Mouse (Mus musculus) G1E (cell line): ENCODE data around the gene Ccr7. TPM values are rescaled to one million over a fixed set of nuclear protein-coding genes. Genes with fewer than 3 reads are reported as not detected.

Experiments used
- ATAC-seq: 2 replicates; pipeline ENCODE4 v1.8.0; 2016; ENCODE audit warnings: mild to moderate bottlenecking; ENCODE audit not compliant: insufficient number of reproducible peaks, poor library complexity, low FRiP score, severe bottlenecking; ENCODE audit errors: extremely low read depth
- DNase-seq: peaks from one replicate; pipeline ENCODE4 v3.0.0; 2012; ENCODE audit warnings: low spot score
- H3K27me3 ChIP-seq: 2 replicates; pipeline ENCODE4 v1.6.1; 2012; ENCODE audit warnings: mild to moderate bottlenecking, low read length, inconsistent platforms; ENCODE audit not compliant: insufficient read depth
- H3K36me3 ChIP-seq: replicated peaks from 2 replicates; pipeline ENCODE3; 2012; ENCODE audit warnings: mild to moderate bottlenecking, inconsistent platforms
- H3K4me1 ChIP-seq: 2 replicates; pipeline ENCODE4 v1.6.1; 2012; ENCODE audit warnings: low read depth, low read length, inconsistent platforms, mixed read lengths; ENCODE audit not compliant: insufficient read depth
- H3K4me3 ChIP-seq: 2 replicates; pipeline ENCODE4 v1.5.1; 2012; ENCODE audit warnings: low read depth, mild to moderate bottlenecking, inconsistent platforms, low read length, moderate library complexity, mixed read lengths
- H3K9me3 ChIP-seq: replicated peaks from 2 replicates; pipeline ENCODE4 v1.6.1; 2012; ENCODE audit warnings: inconsistent platforms
- CTCF ChIP-seq: IDR thresholded peaks from 2 replicates; pipeline ENCODE4 v1.5.1; 2012; ENCODE audit warnings: low read depth, low read length, inconsistent platforms, mixed read lengths
- GATA1 ChIP-seq: IDR thresholded peaks from 2 replicates; pipeline ENCODE4 v1.6.1; 2012; ENCODE audit warnings: borderline replicate concordance, low read length, inconsistent platforms, mixed read lengths
- GATA2 ChIP-seq: IDR thresholded peaks from 2 replicates; pipeline ENCODE4 v1.6.1; 2012; ENCODE audit warnings: low read depth, low read length, inconsistent platforms, borderline replicate concordance
- POLR2AphosphoS5 ChIP-seq: IDR thresholded peaks from 2 replicates; pipeline ENCODE4 v1.6.1; 2012; ENCODE audit warnings: low read depth, low read length, inconsistent platforms; ENCODE audit not compliant: insufficient replicate concordance
- TAL1 ChIP-seq: conservative IDR thresholded peaks from 2 replicates; pipeline ENCODE4 v1.6.1; 2012; ENCODE audit warnings: low read depth, low read length, inconsistent platforms, mixed read lengths
- polyA plus RNA-seq: library from polyadenylated mRNA; stranded (reverse); fragments of >175 nt; gene quantifications from 2 replicates; pipeline ENCODE4 v1.2.3, GENCODE M21; 2012
- total RNA-seq, 2 experiments: library from RNA; stranded (forward) in 1 of 2; stranded (reverse) in 1 of 2; fragments of 200-1000 nt in 1 of 2; fragments of >200 nt in 1 of 2; fragmentation: Nextera tagmentation in 1 of 2; gene quantifications; 2 replicates each; pipeline ENCODE4 v1.2.3; 2014 to 2017

The Ccr7 gene
- total and polyA plus RNA-seq, 3 experiments: 0.11 TPM; not detected in 2

GRCm38 (mm10) chr11:99177925-99178198, 23.0 kb upstream of the Ccr7 start:
- no peak for ATAC-seq
- Histone ChIP-seq H3K36me3 (no peaks in the 10 kb centered on the region), H3K4me1 (no peaks in the 10 kb centered on the region), H3K27me3 (peaks cover 18% of the 10 kb centered on the region), H3K9me3 (no peaks in the 10 kb centered on the region), H3K4me3 (no peak overlapping the region)
- no peak for DNase-seq
- no peak for TF ChIP-seq POLR2AphosphoS5
- no peak for TF ChIP-seq GATA1
- TF ChIP-seq GATA2: no peak
- TF ChIP-seq CTCF: no peak

- ATAC-seq: no peak
- Histone ChIP-seq H3K27me3 (peaks cover 18% of the 10 kb centered on the region), H3K9me3 (no peaks in the 10 kb centered on the region), H3K4me1 (no peaks in the 10 kb centered on the region), H3K36me3 (no peaks in the 10 kb centered on the region), H3K4me3 (no peak overlapping the region)
- TF ChIP-seq POLR2AphosphoS5 (no peak), TAL1 (no peak), GATA1 (no peak), GATA2 (no peak)
- DNase-seq: no peak
Measured at GRCm38 (mm10) chr11:99177054-99177924, 22.4 kb upstream of the Ccr7 start.

GRCm38 (mm10) chr11:99172002-99172401, 17.1 kb upstream of the Ccr7 start:
- Histone ChIP-seq H3K4me3 (no peak overlapping the region), H3K27me3 (peaks cover 29% of the 10 kb centered on the region), H3K36me3 (no peaks in the 10 kb centered on the region), H3K4me1 (no peaks in the 10 kb centered on the region), H3K9me3 (no peaks in the 10 kb centered on the region)
- DNase-seq (no peak), ATAC-seq (no peak)
- TF ChIP-seq GATA2 (no peak), GATA1 (no peak), CTCF (no peak), TAL1 (no peak), POLR2AphosphoS5 (no peak)

GRCm38 (mm10) chr11:99171442-99171841, 16.6 kb upstream of the Ccr7 start:
- TF ChIP-seq POLR2AphosphoS5 (no peak), CTCF (no peak), GATA2 (no peak), GATA1 (no peak), TAL1 (no peak)
- H3K4me1 ChIP-seq: no peaks in the 10 kb centered on the region
- no peak for DNase-seq

GRCm38 (mm10) chr11:99170547-99171267, 15.8 kb upstream of the Ccr7 start:
- Histone ChIP-seq H3K4me1 (no peaks in the 10 kb centered on the region), H3K27me3 (peaks cover 34% of the 10 kb centered on the region), H3K4me3 (no peak overlapping the region), H3K9me3 (no peaks in the 10 kb centered on the region), H3K36me3 (no peaks in the 10 kb centered on the region)
- TF ChIP-seq GATA1 (no peak), GATA2 (no peak), TAL1 (no peak), POLR2AphosphoS5 (no peak), CTCF (no peak)
- ATAC-seq (no peak), DNase-seq (no peak)

More at GRCm38 (mm10) chr11:99171442-99171841, 16.6 kb upstream of the Ccr7 start:
- Histone ChIP-seq H3K27me3 (peaks cover 31% of the 10 kb centered on the region), H3K9me3 (no peaks in the 10 kb centered on the region), H3K36me3 (no peaks in the 10 kb centered on the region), H3K4me3 (no peak overlapping the region)
- ATAC-seq: no peak

- Histone ChIP-seq H3K27me3 (peaks cover 34% of the 10 kb centered on the region), H3K4me3 (no peak overlapping the region), H3K4me1 (no peaks in the 10 kb centered on the region), H3K9me3 (no peaks in the 10 kb centered on the region), H3K36me3 (no peaks in the 10 kb centered on the region)
- no peak for TF ChIP-seq GATA2
- TF ChIP-seq GATA1: no peak
- no peak for TF ChIP-seq TAL1
- no peak for TF ChIP-seq CTCF
- no peak for TF ChIP-seq POLR2AphosphoS5
- no peak for ATAC-seq
- no peak for DNase-seq
Measured at GRCm38 (mm10) chr11:99170005-99170404, 15.1 kb upstream of the Ccr7 start.
